Mouse (Mus musculus) lung, postnatal 10 days (tissue): ENCODE measurements around the gene Zfpl1.
A peak's percentile ranks its signal among the peaks of the same experiment; 100 is the strongest.
"Not testable (repeated sequence)": the region's sequence is repeated elsewhere in the genome, so short reads cannot be mapped to it uniquely, and the experiment has no call there.

Experiments
- DNase-seq: peaks from one replicate; pipeline ENCODE4 v3.0.0; 2021

Zfpl1 gene

DNA sequence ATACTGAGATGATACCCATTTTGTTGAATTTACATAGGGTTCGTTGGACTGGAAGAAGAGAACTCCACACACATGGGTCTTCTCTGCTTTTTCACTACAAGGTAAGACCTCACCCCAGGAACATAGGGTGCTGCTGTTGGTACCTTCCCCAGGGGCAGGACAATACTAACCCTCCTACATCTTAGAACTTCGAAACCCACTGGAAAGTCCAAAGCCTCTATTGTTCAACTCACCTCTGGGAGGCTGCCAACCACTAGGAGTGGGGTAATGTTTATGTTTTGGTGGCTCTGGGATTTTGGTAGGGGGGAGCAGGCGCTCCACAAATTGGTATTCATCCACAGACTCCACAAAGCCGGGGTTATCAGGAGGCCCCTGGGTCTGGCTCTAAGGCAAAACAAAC lies 28.1 kb downstream of the Zfpl1 start:
- no peak for DNase-seq

DNA sequence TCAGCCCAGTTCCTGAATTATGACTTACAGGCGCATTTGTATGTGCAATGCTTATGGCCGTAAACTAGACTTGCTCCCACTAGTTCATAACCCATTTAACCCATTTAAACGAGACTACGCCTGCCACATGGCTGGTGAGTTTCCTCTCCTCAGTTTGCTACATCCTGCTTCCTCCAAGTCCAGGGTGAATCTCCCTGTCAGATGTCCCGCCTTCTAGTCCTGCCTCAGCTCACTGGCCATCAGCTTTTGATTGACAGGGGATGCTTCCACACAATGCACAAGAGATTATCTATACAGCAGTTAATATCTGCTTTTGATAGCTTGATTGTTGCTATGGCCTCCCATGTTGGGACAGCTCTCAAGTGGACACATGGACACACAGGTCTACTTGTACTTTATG lies 30.5 kb downstream of the Zfpl1 start:
- DNase-seq: no peak

DNA sequence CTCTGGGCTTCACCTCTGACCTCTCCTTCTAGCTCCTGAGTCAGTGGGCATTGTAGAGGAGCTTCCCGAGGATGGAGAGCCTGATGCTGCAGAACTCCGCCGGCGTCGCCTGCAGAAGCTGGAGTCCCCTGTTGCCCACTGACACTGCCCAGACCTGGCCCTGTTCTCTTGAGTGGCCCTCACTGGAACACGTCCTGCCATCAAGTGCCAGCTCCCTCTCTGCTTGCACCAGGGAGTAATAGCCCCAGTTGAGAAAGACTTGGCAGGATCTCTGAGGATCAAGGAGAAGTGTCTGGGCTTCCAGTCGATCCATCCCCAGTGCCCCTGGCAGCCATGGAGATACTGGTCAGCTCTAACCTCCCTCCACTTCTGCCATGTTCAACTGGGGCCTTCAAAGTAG lies 32.2 kb downstream of the Zfpl1 start:
- DNase-seq: no peak

DNA sequence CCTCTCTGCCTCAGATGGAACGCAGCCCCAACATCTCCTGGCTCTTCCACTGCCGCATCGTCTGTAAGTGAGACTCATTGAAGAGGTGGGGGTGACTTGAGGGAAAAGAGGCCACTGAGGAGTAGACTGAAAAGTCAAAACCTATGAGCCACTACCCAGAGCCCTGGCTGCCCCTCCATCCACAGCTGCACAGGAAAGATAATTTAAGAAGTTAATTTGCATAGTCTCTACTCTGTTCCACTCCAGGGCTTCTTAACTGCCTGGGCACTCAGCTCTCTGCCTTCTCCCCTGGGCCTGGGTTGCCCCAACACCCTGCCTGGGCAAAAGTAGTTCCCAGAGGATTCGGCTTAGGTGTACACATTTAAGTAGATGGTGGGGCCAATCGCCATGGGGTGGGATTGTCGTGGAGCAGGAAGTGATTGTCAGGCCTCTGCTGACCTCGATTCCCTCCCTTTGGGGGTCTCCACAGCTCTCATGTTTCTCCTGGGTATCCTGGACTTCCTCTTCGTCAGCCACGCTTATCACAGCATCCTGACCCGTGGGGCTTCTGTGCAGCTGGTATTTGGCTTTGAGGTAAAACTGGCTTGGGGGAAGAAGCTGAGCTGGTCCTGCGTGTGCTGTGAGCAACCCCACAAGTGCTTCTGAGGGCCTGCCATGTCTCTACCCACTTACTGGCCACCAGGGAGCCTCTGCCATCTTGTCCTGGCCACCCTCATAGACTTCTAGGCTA lies 35.9 kb downstream of the Zfpl1 start:
- DNase-seq: no peak

DNA sequence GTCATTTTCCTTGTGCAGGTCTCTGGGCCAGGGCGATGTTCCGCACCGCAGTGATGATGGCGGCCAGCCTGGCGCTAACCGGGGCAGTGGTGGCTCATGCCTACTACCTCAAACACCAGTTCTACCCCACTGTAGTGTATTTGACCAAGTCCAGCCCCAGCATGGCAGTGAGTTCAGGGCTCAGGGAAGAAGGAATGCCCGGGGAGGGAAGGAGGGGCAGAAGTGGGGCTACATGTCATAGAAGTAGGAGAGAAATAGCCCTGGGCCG lies 36.9 kb downstream of the Zfpl1 start:
- DNase-seq: no peak

DNA sequence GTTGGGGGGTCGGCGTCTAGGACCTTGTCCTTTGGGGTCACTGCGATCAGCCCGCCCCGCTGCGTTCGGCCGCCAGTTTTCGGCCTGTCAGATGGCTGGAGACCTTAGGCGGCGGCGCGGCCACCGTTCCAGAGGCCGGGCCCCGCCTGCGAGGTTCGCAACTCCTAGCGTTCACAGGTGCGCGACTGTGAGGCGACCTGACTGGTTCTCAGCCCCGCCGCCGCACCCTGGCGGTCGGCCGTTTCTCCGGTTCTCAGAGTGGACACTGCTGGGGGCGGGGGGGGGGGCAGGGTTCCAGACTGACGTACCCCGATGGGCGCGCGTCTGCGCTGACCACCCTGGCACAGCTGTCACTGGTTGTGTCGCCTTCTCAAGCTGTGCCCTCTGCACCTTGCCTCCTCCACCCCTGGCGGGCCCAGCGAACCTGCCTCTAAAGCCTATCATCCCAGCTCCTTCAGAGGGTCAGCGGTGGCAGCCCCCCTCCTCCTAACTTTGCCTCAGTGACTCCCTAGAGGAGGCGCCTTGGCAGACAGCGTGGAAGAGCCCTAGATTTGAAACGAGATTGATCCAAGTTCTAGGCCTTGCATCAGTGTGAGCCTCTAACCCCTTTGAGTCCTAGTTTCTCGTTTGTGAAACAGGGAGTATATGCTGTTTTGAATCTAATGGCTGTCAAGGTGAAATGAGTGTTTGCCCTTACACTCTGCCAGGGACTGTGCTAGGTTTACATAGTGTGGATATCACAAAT lies 37.4 kb downstream of the Zfpl1 start:
- DNase-seq: no peak

DNA sequence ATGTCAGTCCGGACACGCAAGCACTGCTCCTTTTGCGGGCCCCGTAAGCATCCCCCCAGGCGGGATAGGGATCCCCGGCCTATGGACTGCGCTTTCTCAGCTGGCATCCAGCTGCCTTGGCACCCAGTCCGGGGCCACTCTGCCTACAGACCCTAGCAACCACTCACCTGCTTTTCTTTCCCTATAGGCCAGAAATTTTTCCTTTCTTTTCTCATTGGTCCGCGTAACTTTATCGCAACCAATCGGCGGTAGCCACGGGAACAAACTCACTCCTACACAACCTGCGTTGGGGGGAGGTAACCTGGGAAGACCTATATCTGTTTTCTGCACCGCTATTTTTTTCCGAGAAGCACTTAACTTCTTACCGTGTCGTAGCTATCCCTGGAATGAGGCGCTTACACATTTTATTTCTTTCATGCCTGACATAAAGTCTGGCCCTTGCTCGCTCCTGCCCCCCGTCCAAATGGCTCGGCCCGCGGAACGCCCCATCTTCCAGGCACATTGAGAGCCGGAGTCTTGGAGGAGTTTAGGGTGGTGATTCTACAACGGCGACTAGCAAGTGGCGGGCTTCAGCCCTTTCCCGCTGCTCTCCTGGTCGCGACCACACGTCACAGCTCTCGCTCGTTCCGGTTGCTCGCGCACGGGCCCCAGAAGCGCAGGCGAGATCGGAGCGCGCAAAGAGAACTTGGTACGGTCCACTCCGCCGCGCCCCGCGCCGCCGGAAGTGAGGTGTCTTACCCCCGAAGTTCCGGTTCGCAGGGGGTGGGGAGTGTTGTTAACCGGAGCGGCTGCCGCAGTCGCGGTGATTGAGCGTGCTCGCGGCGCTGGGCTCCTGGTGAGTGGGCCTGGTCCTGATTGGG lies 38.2 kb downstream of the Zfpl1 start, which contains the start of gene Syvn1:
Gene Syvn1 (plus strand): TSS at position 283 of the 860 bp plus-strand sequence.
- peak; percentile 92 for DNase-seq

DNA sequence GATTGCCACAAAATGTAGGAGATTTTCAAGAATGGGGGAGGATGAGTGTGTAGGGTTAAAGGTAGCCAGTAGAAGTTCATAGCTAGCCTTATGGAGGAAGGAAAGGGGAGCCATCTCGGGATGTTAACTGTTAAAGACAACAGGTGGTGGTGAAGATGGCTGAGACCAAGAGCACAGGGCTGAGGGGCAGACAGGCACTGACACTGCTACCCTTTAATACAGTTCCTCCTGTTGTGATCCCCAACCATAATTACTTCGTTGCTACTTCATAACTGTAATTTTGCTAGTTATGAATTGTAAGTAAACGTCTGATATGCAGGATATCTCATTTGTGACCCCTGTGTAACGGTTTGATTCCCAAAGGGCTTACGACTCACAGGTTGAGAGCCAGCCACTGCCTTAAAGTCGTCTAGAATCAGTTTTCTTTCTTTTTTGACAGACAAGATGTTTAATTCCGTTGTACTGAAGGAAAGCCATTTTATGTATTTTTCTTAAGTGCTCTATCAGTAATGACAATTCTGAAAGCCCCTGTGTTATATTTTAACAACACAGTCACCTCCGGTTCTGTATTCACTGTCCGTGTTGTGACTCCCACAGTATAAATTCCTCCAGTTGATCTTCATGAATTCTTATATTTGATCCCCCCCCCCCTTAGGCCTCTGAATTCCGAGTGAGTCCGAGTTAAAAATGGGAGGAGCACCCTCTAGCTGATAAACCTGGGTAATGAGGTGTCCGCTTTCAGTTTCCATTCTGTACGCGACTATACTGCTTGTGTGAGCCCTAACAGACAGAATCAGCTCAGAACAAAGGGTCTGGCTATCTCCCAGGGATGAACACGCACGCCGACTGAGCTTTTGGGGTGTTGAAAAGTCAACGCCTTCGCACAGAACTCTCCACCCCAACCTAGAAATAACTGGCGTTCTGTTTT lies 39.1 kb downstream of the Zfpl1 start:
- DNase-seq: no peak

DNA sequence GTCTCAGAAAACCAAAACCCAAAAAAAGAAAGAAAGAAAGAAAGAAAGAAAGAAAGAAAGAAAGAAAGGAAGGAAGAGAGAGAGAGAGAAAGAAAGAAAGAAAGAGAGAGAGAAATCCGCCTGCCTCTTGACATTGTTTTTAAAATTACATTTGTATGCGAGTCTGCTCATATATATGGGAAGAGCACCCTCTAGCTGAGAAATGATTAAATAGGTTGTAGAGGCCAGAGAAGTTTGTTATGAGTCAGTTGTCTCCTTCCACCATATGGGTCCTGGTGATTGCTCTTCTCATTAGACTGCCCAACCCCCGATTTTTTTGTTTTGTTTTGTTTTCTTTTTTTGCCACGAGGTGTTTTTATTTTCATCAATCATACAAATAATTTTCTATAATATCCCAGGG lies 40.7 kb downstream of the Zfpl1 start:
- not testable (repeated sequence) for DNase-seq

DNA sequence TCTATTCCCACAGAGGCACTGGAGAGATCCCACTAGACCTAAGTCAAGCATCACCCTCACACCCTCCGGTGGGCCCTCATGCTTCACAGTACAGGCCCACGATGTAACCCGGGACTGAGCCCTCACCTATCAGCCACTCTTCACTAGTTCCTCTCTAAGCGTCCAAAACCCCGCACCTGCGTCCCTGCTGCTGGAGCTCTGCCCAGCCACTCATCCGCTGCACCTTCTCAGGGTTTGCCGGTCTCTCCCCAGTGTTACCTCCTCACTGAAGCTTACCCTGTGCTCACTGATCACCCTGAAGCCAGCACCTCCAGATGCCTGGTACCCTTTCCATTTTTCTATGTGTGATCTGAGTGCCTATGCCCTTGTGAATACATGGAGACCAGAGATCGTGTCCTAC lies 42.5 kb downstream of the Zfpl1 start:
- DNase-seq: no peak

DNA sequence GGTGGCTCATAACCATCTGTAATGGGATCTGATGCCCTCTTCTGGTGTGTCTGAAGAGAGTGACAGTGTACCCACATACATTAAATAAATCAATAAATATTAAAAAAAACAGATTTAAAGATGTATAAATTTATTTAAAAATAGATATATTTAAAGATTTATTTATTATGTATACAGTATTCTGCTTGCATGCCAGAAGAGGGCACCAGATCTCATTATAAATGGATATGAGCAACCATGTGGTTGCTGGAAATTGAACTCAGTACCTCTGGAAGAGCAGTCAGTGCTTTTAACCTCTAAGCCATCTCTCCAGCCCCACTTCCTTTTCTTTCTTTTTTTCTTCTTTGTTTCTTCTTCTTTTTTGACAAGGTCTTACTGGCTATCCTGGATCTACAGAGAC lies 44.8 kb downstream of the Zfpl1 start:
- no peak for DNase-seq

DNA sequence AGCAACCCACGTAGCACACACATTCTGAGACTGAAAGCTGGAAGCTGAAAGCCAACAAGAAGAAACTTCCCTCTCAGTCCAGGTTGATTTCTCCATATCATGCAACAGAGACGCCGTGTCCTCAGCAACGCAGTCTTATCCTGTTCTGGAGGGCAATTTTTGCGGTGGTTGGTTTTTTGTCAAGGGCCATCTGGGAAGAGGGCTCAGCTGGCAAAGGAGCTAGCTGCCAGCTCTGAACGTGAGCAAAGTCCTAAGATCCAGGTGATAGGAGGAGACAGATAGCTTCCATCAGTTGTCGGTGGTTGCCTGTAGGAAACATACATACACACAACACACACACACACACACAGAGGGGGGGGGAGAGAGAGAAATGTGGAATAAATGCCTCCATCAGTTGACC lies 46.4 kb downstream of the Zfpl1 start:
- DNase-seq: no peak

DNA sequence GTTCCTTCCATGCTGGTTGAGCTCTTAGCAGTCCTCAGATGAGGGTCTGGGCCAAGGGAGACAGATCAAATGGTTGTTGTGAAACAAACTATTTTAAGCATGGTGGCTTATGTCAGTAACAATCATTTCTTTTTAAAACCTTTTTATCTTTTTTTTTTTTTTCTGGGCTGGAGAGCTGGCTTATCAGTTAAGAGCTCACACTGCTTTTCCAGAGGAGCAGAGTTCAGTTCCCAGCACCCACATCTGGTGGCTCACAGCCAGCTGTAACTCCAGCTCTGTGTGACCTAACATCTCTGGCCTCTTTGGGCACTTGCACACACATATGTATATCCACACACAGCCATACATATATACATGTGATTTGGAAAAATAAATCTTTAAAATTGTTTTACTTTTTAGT lies 47.1 kb downstream of the Zfpl1 start:
- DNase-seq: no peak

DNA sequence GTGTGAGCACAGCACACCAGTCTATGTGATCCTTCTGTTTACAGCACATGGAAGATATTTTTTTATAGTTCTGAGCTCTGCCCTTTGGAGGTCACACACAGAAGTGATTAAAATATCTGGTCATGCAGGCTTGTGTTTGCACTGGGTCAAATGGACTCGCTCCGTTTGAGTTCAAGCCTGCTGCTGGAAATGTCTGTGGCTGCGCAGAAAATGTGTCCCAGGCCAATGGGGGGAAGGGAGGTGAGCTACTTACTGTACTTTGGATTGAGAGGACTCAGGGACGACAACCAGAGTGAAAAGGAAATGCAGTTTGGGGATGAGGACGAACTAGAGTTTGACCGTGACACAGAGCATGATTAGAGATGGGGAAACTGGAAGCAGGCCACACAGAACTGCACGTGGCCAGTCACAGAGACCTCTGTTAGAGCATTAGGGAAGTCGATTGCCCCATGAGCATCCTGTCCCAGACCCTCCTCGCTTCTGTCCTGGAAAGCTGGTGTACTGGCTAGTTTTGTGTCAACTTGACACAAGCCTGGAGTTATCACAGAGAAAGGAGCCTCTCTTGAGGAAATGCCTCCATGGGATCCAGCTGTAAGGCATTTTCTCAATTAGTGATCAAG lies 48.7 kb downstream of the Zfpl1 start:
- DNase-seq: no peak
